Mouse (Mus musculus) forebrain, embryonic 10.5 days (tissue): ENCODE data around the gene Glrp1. TPM values are rescaled to one million over a fixed set of nuclear protein-coding genes. Genes with fewer than 3 reads are reported as not detected.
A peak's percentile ranks its signal among the peaks of the same experiment; 100 is the strongest.

Experiments used
- DNase-seq: peaks from one replicate; pipeline ENCODE4 v3.0.0-alpha.2; 2017; ENCODE audit warnings: low spot score; ENCODE audit errors: extremely low spot score
- H3K27ac ChIP-seq: fragments of 300-500 bp; sonication (generic); 2 replicates; pipeline ENCODE4 v1.5.1; 2016; ENCODE audit warnings: mild to moderate bottlenecking
- H3K27me3 ChIP-seq: fragments of 300-500 bp; sonication (generic); 2 replicates; pipeline ENCODE4 v1.6.1; 2016; ENCODE audit warnings: mild to moderate bottlenecking; ENCODE audit not compliant: poor library complexity, severe bottlenecking
- H3K36me3 ChIP-seq: fragments of 300-500 bp; sonication (generic); replicated peaks from 2 replicates; pipeline ENCODE4 v1.6.1; 2016; ENCODE audit warnings: mild to moderate bottlenecking, moderate library complexity
- H3K4me1 ChIP-seq: fragments of 300-500 bp; sonication (generic); 2 replicates; pipeline ENCODE4 v1.6.1; 2016
- H3K4me3 ChIP-seq: fragments of 300-500 bp; sonication (generic); 2 replicates; pipeline ENCODE4 v1.5.1; 2016; ENCODE audit warnings: mild to moderate bottlenecking, moderate library complexity
- H3K9me3 ChIP-seq: fragments of 300-500 bp; sonication (generic); 2 replicates; pipeline ENCODE4 v1.6.1; 2016; ENCODE audit warnings: mild to moderate bottlenecking, moderate library complexity
- WGBS: fragments of 180-500 bp; shearing (Covaris S2); methylation state at CpG from one replicate; pipeline ENCODE4 v1.1.7; 2016; 5-methylcytosine and 5-hydroxymethylcytosine counted together
- polyA plus RNA-seq: library from polyadenylated mRNA; unstranded; fragments of >200 nt; fragmentation: Nextera tagmentation; extraction: Ambion mirVana; gene quantifications from 2 replicates; pipeline ENCODE4 v1.2.1, GENCODE M21; 2016

The Glrp1 gene
- polyA plus RNA-seq, 1 experiment from 2014 or later, result not detected

DNA sequence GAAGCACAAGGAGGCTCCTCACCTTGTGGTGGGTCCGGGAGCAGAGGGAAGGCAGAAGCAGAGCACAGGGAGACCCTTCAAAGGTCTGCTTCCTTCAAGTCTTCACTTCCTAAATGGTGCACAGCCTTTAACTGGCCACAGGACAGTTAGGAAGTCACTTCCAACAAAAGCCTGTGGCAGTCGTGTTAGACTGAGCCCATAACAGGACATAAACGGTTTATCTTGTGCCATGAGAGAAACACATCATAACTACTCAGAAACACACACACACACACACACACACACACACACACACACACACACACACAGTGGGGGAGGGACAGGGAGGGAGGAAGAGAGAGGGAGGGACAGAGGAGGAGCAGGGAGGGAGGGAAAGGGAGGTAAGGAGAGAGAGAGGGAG is 15.8 kb upstream of the Glrp1 start:
- H3K36me3 ChIP-seq, result no peaks in the 10 kb centered on the region
- H3K27ac ChIP-seq, result no peak overlapping the region
- 79% methylated on average over 3 of the region's 3 CpGs for WGBS
- H3K9me3 ChIP-seq, result no peaks in the 10 kb centered on the region
- no peaks in the 10 kb centered on the region for H3K27me3 ChIP-seq
- H3K4me1 ChIP-seq, result 0 out of 2 replicates have a peak, but pooled peaks cover 3% of the 10 kb centered on the region
- H3K4me3 ChIP-seq, result no peak overlapping the region
- no peak for DNase-seq

GRCm38 (mm10) chr1:88521170-88521747 is 11.4 kb upstream of the Glrp1 start:
- WGBS, result 91% methylated on average over 11 of the region's 11 CpGs
- no peak overlapping the region for H3K27ac ChIP-seq
- no peaks in the 10 kb centered on the region for H3K9me3 ChIP-seq
- H3K36me3 ChIP-seq, result no peaks in the 10 kb centered on the region
- no peak for DNase-seq
- H3K4me3 ChIP-seq, result no peak overlapping the region
- no peaks in the 10 kb centered on the region for H3K27me3 ChIP-seq
- H3K4me1 ChIP-seq, result 0 out of 2 replicates have a peak, but pooled peaks cover 2% of the 10 kb centered on the region

DNA sequence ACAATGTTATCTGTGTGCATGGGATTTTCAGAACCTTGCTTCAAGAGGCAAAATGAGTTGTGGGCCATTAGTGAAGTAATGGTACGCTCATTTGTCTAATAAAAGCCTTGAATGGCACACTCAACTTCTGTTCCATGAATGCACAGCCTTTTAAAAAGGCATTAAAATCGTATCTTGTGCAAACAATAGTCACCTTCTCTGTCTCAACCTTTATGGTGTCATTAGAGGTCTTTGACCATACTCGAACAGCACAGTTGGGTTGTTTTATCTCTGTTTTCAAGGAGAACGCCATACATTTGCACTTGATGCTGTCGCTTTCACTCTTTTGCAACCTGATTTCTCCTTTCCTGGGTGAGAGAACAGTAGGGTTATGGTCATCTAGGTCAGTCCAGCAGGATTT is 3.7 kb upstream of the Glrp1 start:
- H3K4me3 ChIP-seq, result no peak overlapping the region
- H3K4me1 ChIP-seq, result peaks cover 9% of the 10 kb centered on the region

DNA sequence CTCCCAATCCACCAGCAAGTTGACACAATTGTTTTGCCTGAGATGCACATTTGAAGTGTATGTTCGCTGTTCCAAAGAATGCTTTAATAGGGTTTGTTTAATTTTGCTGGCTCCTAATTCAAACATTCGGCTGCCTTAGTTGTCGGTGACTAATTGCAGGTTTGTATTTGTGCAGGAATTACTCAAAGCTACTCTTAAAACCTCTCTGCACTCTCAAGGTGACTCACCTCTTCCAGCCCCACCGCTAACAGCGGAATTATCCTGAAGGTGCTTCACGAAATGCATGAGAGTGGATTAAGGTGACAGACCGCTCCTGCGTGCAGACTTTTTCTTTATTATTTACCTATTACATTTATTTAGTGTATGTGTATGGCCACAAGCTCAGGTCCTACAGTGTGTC is 2.0 kb downstream of the Glrp1 start:
- Histone ChIP-seq H3K27ac (no peak overlapping the region), H3K36me3 (no peaks in the 10 kb centered on the region), H3K27me3 (peaks cover 20% of the 10 kb centered on the region), H3K9me3 (no peaks in the 10 kb centered on the region), H3K4me3 (no peak overlapping the region), H3K4me1 (peaks cover 31% of the 10 kb centered on the region)
- DNase-seq, result no peak
- WGBS, result 86% methylated on average over 8 of the region's 8 CpGs

More for the DNA sequence above, 3.7 kb upstream of the Glrp1 start:
- WGBS, result 73% methylated on average over 5 of the region's 5 CpGs
- DNase-seq, result no peak
- Histone ChIP-seq H3K27ac (no peak overlapping the region), H3K36me3 (no peaks in the 10 kb centered on the region), H3K27me3 (no peaks in the 10 kb centered on the region), H3K9me3 (no peaks in the 10 kb centered on the region)

- Histone ChIP-seq H3K4me3 (no peak overlapping the region), H3K9me3 (no peaks in the 10 kb centered on the region), H3K27ac (no peak overlapping the region), H3K4me1 (peaks cover 31% of the 10 kb centered on the region), H3K36me3 (no peaks in the 10 kb centered on the region), H3K27me3 (peaks cover 24% of the 10 kb centered on the region)
- no peak for DNase-seq
- WGBS, result 88% methylated on average over 5 of the region's 5 CpGs
Measured at GRCm38 (mm10) chr1:88507214-88507613, 2.7 kb downstream of the Glrp1 start.

DNA sequence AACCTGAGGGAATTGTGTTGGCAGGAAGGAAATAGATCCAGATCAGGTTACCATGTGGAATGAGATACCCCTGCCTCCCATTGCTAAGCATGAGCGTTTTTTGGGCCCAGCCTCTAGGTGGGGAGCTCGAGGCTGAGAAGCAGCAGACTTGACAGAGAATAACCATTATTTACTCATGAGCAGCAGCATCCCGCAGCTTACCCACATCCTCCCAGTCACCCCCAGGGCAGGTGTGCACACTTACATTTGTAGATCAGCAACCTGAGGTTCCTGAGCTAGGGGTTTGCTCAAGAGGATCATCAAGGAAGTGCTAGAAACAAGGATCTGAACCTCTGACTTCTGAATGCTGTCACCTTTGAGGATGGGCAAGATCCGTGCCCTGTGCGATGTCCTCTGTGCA is 3.5 kb downstream of the Glrp1 start:
- 83% methylated on average over 5 of the region's 5 CpGs for WGBS
- Histone ChIP-seq H3K27ac (no peak overlapping the region), H3K4me3 (no peak overlapping the region), H3K9me3 (no peaks in the 10 kb centered on the region), H3K27me3 (peaks cover 24% of the 10 kb centered on the region), H3K4me1 (peaks cover 31% of the 10 kb centered on the region), H3K36me3 (no peaks in the 10 kb centered on the region)
- no peak for DNase-seq

DNA sequence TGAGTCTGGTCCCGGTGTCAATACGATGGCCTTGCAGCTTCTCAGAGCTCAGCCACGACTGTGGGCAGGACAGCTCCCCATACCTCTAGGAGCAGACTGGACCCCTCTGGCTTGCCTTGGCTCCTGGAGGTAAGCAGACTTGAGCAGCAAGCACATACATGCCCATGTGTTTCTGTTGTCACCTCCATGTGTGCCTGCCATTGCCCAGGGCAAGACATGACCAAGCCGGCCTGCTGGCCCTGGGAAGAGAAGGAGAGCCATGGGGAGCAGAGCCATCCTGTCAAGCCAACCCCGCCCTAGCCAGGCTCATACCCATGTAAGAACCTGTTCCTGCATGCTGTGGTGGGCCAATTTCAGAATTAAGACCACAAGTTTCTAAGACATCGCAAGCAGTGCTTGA is 4.2 kb downstream of the Glrp1 start:
- Histone ChIP-seq H3K9me3 (no peaks in the 10 kb centered on the region), H3K4me3 (no peak overlapping the region), H3K27me3 (peaks cover 24% of the 10 kb centered on the region), H3K4me1 (peaks cover 31% of the 10 kb centered on the region), H3K36me3 (no peaks in the 10 kb centered on the region), H3K27ac (peak overlapping the region; percentile 67)
- 76% methylated on average over 6 of the region's 6 CpGs for WGBS
- DNase-seq, result no peak

- H3K27me3 ChIP-seq, result peaks cover 24% of the 10 kb centered on the region
- no peaks in the 10 kb centered on the region for H3K36me3 ChIP-seq
- no peak for DNase-seq
- no peaks in the 10 kb centered on the region for H3K9me3 ChIP-seq
- H3K4me3 ChIP-seq, result no peak overlapping the region
- peak overlapping the region; percentile 67; the same call in 1 of the 2 replicates for H3K27ac ChIP-seq
- WGBS, result 13% methylated on average over 7 of the region's 7 CpGs
- H3K4me1 ChIP-seq, result peaks cover 31% of the 10 kb centered on the region
Measured at GRCm38 (mm10) chr1:88504531-88504945, 5.3 kb downstream of the Glrp1 start.

- 88% methylated on average over 1 of the region's 1 CpGs for WGBS
- peaks cover 24% of the 10 kb centered on the region for H3K27me3 ChIP-seq
- no peak overlapping the region for H3K4me3 ChIP-seq
- no peaks in the 10 kb centered on the region for H3K9me3 ChIP-seq
- no peak overlapping the region; the same call in 1 of the 2 replicates for H3K27ac ChIP-seq
- DNase-seq, result no peak
- H3K4me1 ChIP-seq, result peaks cover 31% of the 10 kb centered on the region
- H3K36me3 ChIP-seq, result no peaks in the 10 kb centered on the region
Measured at GRCm38 (mm10) chr1:88502822-88503221, 7.0 kb downstream of the Glrp1 start.

DNA sequence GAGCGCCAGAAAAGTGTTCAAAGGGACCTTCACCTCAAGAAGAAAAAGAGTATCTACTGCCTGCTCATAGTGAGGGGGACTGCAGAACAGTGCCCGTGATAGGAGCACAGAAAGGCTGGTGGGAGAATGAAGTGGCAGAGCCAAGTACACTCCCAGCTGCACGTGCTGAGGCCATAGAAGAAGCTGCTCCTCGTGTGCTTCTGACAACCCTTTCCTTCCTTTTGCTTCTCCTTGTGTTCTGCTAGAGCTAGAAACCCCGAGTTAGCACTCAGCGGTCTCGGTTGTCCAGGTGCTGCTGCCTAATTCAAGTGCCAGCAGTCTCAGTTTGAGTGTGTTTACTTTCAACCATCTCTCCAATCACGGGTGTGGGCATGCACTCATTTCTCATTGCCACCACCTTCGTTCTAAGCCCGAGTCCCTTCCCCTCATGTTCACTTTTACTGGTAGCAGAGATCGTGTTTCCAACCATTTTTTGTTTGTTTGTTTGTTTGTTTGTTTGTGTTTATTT is 10.6 kb downstream of the Glrp1 start:
- no peak overlapping the region for H3K27ac ChIP-seq
- H3K36me3 ChIP-seq, result no peaks in the 10 kb centered on the region
- no peak overlapping the region for H3K4me3 ChIP-seq
- 87% methylated on average over 11 of the region's 11 CpGs for WGBS
- H3K27me3 ChIP-seq, result peaks cover 15% of the 10 kb centered on the region
- peaks cover 13% of the 10 kb centered on the region for H3K4me1 ChIP-seq
- DNase-seq, result no peak
- H3K9me3 ChIP-seq, result no peaks in the 10 kb centered on the region

GRCm38 (mm10) chr1:88497407-88497806 is 12.5 kb downstream of the Glrp1 start:
- H3K27me3 ChIP-seq, result no peaks in the 10 kb centered on the region
- H3K36me3 ChIP-seq, result no peaks in the 10 kb centered on the region
- WGBS, result 85% methylated on average over 3 of the region's 3 CpGs
- no peaks in the 10 kb centered on the region for H3K9me3 ChIP-seq
- no peaks in the 10 kb centered on the region for H3K4me1 ChIP-seq
- no peak overlapping the region for H3K4me3 ChIP-seq
- DNase-seq, result no peak
- no peak overlapping the region for H3K27ac ChIP-seq

- Histone ChIP-seq H3K9me3 (no peaks in the 10 kb centered on the region), H3K36me3 (no peaks in the 10 kb centered on the region), H3K27ac (peak overlapping the region; percentile 56), H3K4me1 (peaks cover 15% of the 10 kb centered on the region), H3K27me3 (no peaks in the 10 kb centered on the region), H3K4me3 (no peak overlapping the region)
- DNase-seq, result no peak
- 93% methylated on average over 3 of the region's 3 CpGs for whole genome bisulfite sequencing
Measured at GRCm38 (mm10) chr1:88492415-88492814, 17.5 kb downstream of the Glrp1 start.

DNA sequence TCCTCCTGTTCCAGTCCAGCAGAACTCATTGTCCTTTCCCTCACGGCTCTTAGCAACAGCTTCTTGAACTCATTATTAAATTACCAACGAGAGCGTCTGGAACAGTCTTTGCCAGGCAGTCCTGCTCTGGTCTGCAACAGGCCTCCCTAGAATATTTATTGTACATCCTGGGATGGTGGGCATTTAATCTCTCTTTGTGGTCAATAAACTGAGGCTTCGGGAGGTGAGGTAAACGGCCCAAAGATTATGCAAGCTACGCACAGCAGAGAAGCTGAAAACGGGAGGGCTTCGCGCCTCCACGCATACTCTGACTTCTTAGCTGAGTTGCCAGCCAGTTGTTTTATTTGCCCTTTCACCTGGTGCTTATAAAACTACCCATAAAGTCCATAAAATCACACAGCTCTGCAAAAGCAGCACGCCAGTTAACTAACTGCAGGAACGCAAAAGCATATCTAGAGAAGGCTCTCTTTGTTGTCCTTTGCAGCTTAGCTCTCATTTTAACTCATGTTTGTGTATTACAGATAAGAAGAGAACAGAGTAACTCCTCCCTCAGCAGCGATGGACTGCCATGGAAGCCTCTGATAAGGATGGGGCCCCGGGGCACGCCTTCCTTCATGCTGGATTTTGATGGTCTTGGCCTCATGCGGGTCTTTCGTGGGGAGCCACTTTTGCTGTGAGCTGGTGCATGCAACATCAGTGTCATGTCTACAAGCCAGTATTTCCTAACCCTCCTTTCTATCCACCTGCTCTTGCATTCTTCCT is 18.1 kb downstream of the Glrp1 start:
- 86% methylated on average over 17 of the region's 17 CpGs for WGBS
- peaks cover 15% of the 10 kb centered on the region for H3K4me1 ChIP-seq
- no peaks in the 10 kb centered on the region for H3K27me3 ChIP-seq
- no peak overlapping the region for H3K4me3 ChIP-seq
- peak overlapping the region; percentile 56 for H3K27ac ChIP-seq
- no peak for DNase-seq
- no peaks in the 10 kb centered on the region for H3K36me3 ChIP-seq
- H3K9me3 ChIP-seq, result no peaks in the 10 kb centered on the region
